Mouse (Mus musculus) hindbrain, embryonic 11.5 days (tissue): ENCODE results near the gene Smco2. TPM values are rescaled to one million over a fixed set of nuclear protein-coding genes. Genes with fewer than 3 reads are reported as not detected.

Experiments
- polyA plus RNA-seq: library from polyadenylated mRNA; unstranded; fragments of >200 nt; fragmentation: Nextera tagmentation; extraction: Ambion mirVana; gene quantifications from 2 replicates; pipeline ENCODE4 v1.2.1, GENCODE M21; 2014

The Smco2 gene
- polyA plus RNA-seq, 1 experiment from 2014 or later = not detected

Other genes with a start within 250 kb of the Smco2 start
- 125 and 132 TPM in 2 replicates for gene Med21, start 207.6 kb upstream of the Smco2 start, polyA plus RNA-seq
- 25.8 and 27.8 TPM in 2 replicates for gene Tm7sf3, start 207.3 kb upstream of the Smco2 start, polyA plus RNA-seq
- gene Stk38l, start 125.1 kb upstream of the Smco2 start, polyA plus RNA-seq = 19.4 and 20.1 TPM in 2 replicates
- 1.7 and 2.8 TPM in 2 replicates for gene Arntl2, start 54.0 kb upstream of the Smco2 start, polyA plus RNA-seq
- gene Ppfibp1, start 38.4 kb downstream of the Smco2 start, polyA plus RNA-seq = 29.0 and 36.1 TPM in 2 replicates
- gene 1700034J05Rik, start 104.3 kb downstream of the Smco2 start, polyA plus RNA-seq = 0.20 and 0.46 TPM in 2 replicates
- 0.46 and 0.98 TPM in 2 replicates for gene Rep15, start 182.5 kb downstream of the Smco2 start, polyA plus RNA-seq
- 84.1 and 87.5 TPM in 2 replicates for gene Mrps35, start 192.7 kb downstream of the Smco2 start, polyA plus RNA-seq
- gene Mansc4, start 236.9 kb downstream of the Smco2 start, polyA plus RNA-seq = 0.92 and 0.96 TPM in 2 replicates
- 9.0 and 9.9 TPM in 2 replicates for gene Klhl42, start 241.3 kb downstream of the Smco2 start, polyA plus RNA-seq